Mouse (Mus musculus): ENCODE results near the gene Adam8.

DNA sequence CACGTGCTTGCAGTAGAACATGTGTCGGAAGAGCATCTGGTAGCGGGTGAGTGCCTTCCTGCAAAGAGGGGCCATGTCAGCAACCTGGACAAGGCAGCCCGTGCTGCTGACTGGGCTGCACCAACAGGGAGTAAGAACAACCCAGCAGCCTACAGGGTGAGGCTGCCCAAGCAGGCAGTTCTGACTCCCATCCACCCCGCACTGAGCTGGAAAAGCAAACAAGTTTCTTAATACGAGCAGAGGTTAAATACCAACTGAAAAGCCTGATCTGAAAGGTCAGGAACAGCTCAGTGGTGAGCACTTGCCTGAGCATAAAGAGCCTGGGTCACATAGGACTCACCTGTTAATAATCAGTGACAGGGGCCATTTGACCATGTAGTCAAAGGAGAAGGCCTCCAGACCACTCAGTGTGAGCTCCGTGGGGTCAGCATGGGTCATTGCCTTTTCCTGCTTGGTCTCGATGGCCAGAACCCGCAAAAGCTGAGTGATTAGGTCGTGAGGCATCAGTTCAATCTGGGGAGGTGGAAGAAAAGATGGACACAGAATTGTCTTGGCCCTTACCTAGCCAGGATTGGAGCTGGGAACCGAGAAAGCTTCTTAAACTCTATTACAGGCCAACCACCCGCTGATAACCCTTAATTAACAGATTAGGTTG lies 8.9 kb upstream of the Adam8 start:
- TF ChIP-seq USF1 (IDR thresholded peaks at IDR 0.05; ENCODE audit: low read depth) (no peak), CTCF (IDR thresholded peaks at IDR 0.05; ENCODE audit: control insufficient read depth, insufficient read depth, insufficient read length) (no peak), MYOD1 (IDR thresholded peaks at IDR 0.05; ENCODE audit: control insufficient read depth, insufficient read length, low read depth) (no peak), FOSL1 (IDR thresholded peaks at IDR 0.05; ENCODE audit: insufficient read depth, low read length, poor library complexity, severe bottlenecking) (no peak), MAX (IDR thresholded peaks at IDR 0.05) (no peak), MYOG (IDR thresholded peaks at IDR 0.05; ENCODE audit: control insufficient read depth, extremely low read depth, insufficient read length) (no peak)
